Mouse (Mus musculus) MEL (cell line): ENCODE data around the gene Tbl1x. TPM values are rescaled to one million over a fixed set of nuclear protein-coding genes. Genes with fewer than 3 reads are reported as not detected.

Experiments
- DNase-seq: peaks from one replicate; pipeline ENCODE4 v3.0.0; 2011; ENCODE audit warnings: low read depth, low spot score
- H3K27ac ChIP-seq: 2 replicates; pipeline ENCODE4 v1.5.1; 2012; ENCODE audit warnings: low read depth, mild to moderate bottlenecking, control low read depth, low read length, moderate library complexity; ENCODE audit not compliant: control insufficient read depth
- H3K27me3 ChIP-seq, 2 experiments: fragments of 150-350 bp in 1 of 2; sonication (generic) in 1 of 2; 2 replicates each; pipeline ENCODE4 v1.6.1; 2012; ENCODE audit warnings: low read length in 2 of 2, mild to moderate bottlenecking in 2 of 2, improper control_type of control experiment in 1 of 2, moderate library complexity in 1 of 2; ENCODE audit not compliant: insufficient read depth in 2 of 2, control insufficient read depth in 1 of 2
- H3K36me3 ChIP-seq, 2 experiments: 2 replicates each; pipeline ENCODE4 v1.6.1; 2012 to 2014; ENCODE audit warnings: low read length in 2 of 2, improper control_type of control experiment in 1 of 2, inconsistent platforms in 1 of 2, mild to moderate bottlenecking in 1 of 2; ENCODE audit not compliant: insufficient read depth in 2 of 2, control insufficient read depth in 1 of 2
- H3K4me1 ChIP-seq, 2 experiments: fragments of 150-350 bp in 1 of 2; sonication (generic) in 1 of 2; 2 replicates each; pipeline ENCODE4 v1.6.1; 2012; ENCODE audit warnings: low read length in 2 of 2, improper control_type of control experiment in 1 of 2, mild to moderate bottlenecking in 1 of 2; ENCODE audit not compliant: insufficient read depth in 2 of 2, control insufficient read depth in 1 of 2
- H3K4me3 ChIP-seq, 2 experiments: fragments of 150-350 bp in 1 of 2; sonication (generic) in 1 of 2; 2 replicates each; pipeline ENCODE4 v1.5.1; 2012; ENCODE audit warnings: low read depth in 2 of 2, low read length in 2 of 2, mild to moderate bottlenecking in 2 of 2, moderate library complexity in 2 of 2, control low read depth in 1 of 2, improper control_type of control experiment in 1 of 2; ENCODE audit not compliant: control insufficient read depth in 1 of 2, insufficient read depth in 1 of 2
- H3K79me2 ChIP-seq: 2 replicates; pipeline ENCODE4 v1.6.1; 2012; ENCODE audit warnings: mild to moderate bottlenecking, low read length, moderate library complexity; ENCODE audit not compliant: control insufficient read depth, poor library complexity, insufficient read depth
- H3K9ac ChIP-seq: 2 replicates; pipeline ENCODE4 v1.6.1; 2012; ENCODE audit warnings: low read depth, mild to moderate bottlenecking, control low read depth, low read length, moderate library complexity; ENCODE audit not compliant: control insufficient read depth, poor library complexity, severe bottlenecking
- H3K9me3 ChIP-seq: fragments of 150-350 bp; sonication (generic); replicated peaks from 2 replicates; pipeline ENCODE4 v1.6.1; 2012; ENCODE audit warnings: mild to moderate bottlenecking, low read length, improper control_type of control experiment, moderate library complexity; ENCODE audit not compliant: insufficient read depth
- CHD1 ChIP-seq: IDR thresholded peaks from 2 replicates; pipeline ENCODE4 v1.6.1; 2012; ENCODE audit warnings: low read depth, mild to moderate bottlenecking, inconsistent platforms, low read length, improper control_type of control experiment
- CTCF ChIP-seq, 3 experiments: IDR thresholded peaks in 2 of 3; conservative IDR thresholded peaks in 1 of 3; 2 replicates each; pipeline ENCODE4 v1.5.1; 2011 to 2012; ENCODE audit warnings: low read length in 3 of 3, low read depth in 2 of 3, mild to moderate bottlenecking in 2 of 3, improper control_type of control experiment in 1 of 3, inconsistent platforms in 1 of 3, mixed read lengths in 1 of 3, moderate library complexity in 1 of 3; ENCODE audit not compliant: control insufficient read depth in 1 of 3, insufficient read depth in 1 of 3, poor library complexity in 1 of 3, severe bottlenecking in 1 of 3
- E2F4 ChIP-seq: IDR thresholded peaks from 2 replicates; pipeline ENCODE4 v1.6.1; 2011; ENCODE audit warnings: low read depth, low read length, improper control_type of control experiment, borderline replicate concordance
- ELF1 ChIP-seq: IDR thresholded peaks from 2 replicates; pipeline ENCODE4 v1.6.1; 2014; ENCODE audit warnings: low read depth, mild to moderate bottlenecking, inconsistent platforms, low read length, improper control_type of control experiment, moderate library complexity
- ETS1 ChIP-seq: IDR thresholded peaks from 2 replicates; pipeline ENCODE4 v1.6.1; 2012; ENCODE audit warnings: low read depth, mild to moderate bottlenecking, inconsistent platforms, low read length, improper control_type of control experiment, moderate library complexity
- GATA1 ChIP-seq: IDR thresholded peaks from 2 replicates; pipeline ENCODE4 v1.6.1; 2011; ENCODE audit warnings: low read depth, low read length, improper control_type of control experiment
- MAFK ChIP-seq: IDR thresholded peaks from 2 replicates; pipeline ENCODE4 v1.6.1; 2011; ENCODE audit warnings: low read depth, mild to moderate bottlenecking, low read length, improper control_type of control experiment, borderline replicate concordance
- MAX ChIP-seq: IDR thresholded peaks from 2 replicates; pipeline ENCODE4 v1.6.1; 2011; ENCODE audit warnings: low read length, improper control_type of control experiment
- MEF2A ChIP-seq: IDR thresholded peaks from 2 replicates; pipeline ENCODE4 v1.6.1; 2014; ENCODE audit warnings: low read depth, mild to moderate bottlenecking, inconsistent platforms, low read length, improper control_type of control experiment; ENCODE audit not compliant: poor library complexity, insufficient replicate concordance, severe bottlenecking; ENCODE audit errors: extremely low read depth
- MXI1 ChIP-seq: IDR thresholded peaks from 2 replicates; pipeline ENCODE4 v1.6.1; 2011; ENCODE audit warnings: mild to moderate bottlenecking, low read depth, low read length, improper control_type of control experiment
- MYC ChIP-seq: IDR thresholded peaks from 2 replicates; pipeline ENCODE4 v1.6.1; 2011; ENCODE audit warnings: low read depth, mild to moderate bottlenecking, low read length, improper control_type of control experiment, moderate library complexity
- NRF1 ChIP-seq: IDR thresholded peaks from 2 replicates; pipeline ENCODE4 v1.6.1; 2014; ENCODE audit warnings: low read depth, mild to moderate bottlenecking, inconsistent platforms, low read length, improper control_type of control experiment, moderate library complexity; ENCODE audit not compliant: poor library complexity, insufficient read depth, severe bottlenecking
- POLR2A ChIP-seq, 2 experiments: IDR thresholded peaks; 2 replicates each; pipeline ENCODE4 v1.6.1; 2011 to 2012; ENCODE audit warnings: low read length in 2 of 2, mild to moderate bottlenecking in 2 of 2, control low read depth in 1 of 2, improper control_type of control experiment in 1 of 2, low read depth in 1 of 2, moderate library complexity in 1 of 2; ENCODE audit not compliant: control insufficient read depth in 1 of 2, insufficient read depth in 1 of 2, poor library complexity in 1 of 2
- POLR2AphosphoS2 ChIP-seq: IDR thresholded peaks from 2 replicates; pipeline ENCODE4 v1.6.1; 2011; ENCODE audit warnings: low read length, improper control_type of control experiment
- RAD21 ChIP-seq: IDR thresholded peaks from 2 replicates; pipeline ENCODE4 v1.6.1; 2011; ENCODE audit warnings: mild to moderate bottlenecking, low read depth, low read length, improper control_type of control experiment
- RCOR1 ChIP-seq: IDR thresholded peaks from 2 replicates; pipeline ENCODE4 v1.6.1; 2012; ENCODE audit warnings: low read depth, mild to moderate bottlenecking, inconsistent platforms, low read length, improper control_type of control experiment
- SMC3 ChIP-seq: IDR thresholded peaks from 2 replicates; pipeline ENCODE4 v1.6.1; 2011; ENCODE audit warnings: low read depth, low read length, improper control_type of control experiment
- TAL1 ChIP-seq: IDR thresholded peaks from 2 replicates; pipeline ENCODE4 v1.6.1; 2012; ENCODE audit warnings: mild to moderate bottlenecking, inconsistent platforms, low read length, moderate library complexity, mixed read lengths
- TBP ChIP-seq: IDR thresholded peaks from 2 replicates; pipeline ENCODE4 v1.8.0; 2011; ENCODE audit warnings: low read depth, low read length, improper control_type of control experiment
- TCF12 ChIP-seq: IDR thresholded peaks from 2 replicates; pipeline ENCODE4 v1.6.1; 2014; ENCODE audit warnings: low read depth, mild to moderate bottlenecking, inconsistent platforms, low read length, improper control_type of control experiment, moderate library complexity
- USF1 ChIP-seq: IDR thresholded peaks from 2 replicates; pipeline ENCODE4 v1.6.1; 2014; ENCODE audit warnings: low read depth, mild to moderate bottlenecking, inconsistent platforms, low read length, improper control_type of control experiment, moderate library complexity
- USF2 ChIP-seq, 2 experiments: IDR thresholded peaks; 2 replicates each; pipeline ENCODE4 v1.6.1; 2011 to 2012; ENCODE audit warnings: improper control_type of control experiment in 2 of 2, low read length in 2 of 2, borderline replicate concordance in 1 of 2, inconsistent platforms in 1 of 2, low read depth in 1 of 2, mild to moderate bottlenecking in 1 of 2; ENCODE audit not compliant: insufficient read depth in 1 of 2
- ZKSCAN1 ChIP-seq: IDR thresholded peaks from 2 replicates; pipeline ENCODE4 v1.6.1; 2012; ENCODE audit warnings: low read depth, mild to moderate bottlenecking, inconsistent platforms, low read length, improper control_type of control experiment, moderate library complexity
- polyA plus RNA-seq, 2 experiments: library from polyadenylated mRNA; stranded (reverse) in 1 of 2; unstranded in 1 of 2; fragments of >175 nt in 1 of 2; fragments of >200 nt in 1 of 2; gene quantifications; 2 replicates each; pipeline versions ENCODE4 v1.2.1 to v1.2.4; 2012; ENCODE audit warnings: low replicate concordance in 2 of 2, low read depth in 1 of 2; ENCODE audit not compliant: insufficient read length in 2 of 2, insufficient read depth in 1 of 2, missing spikeins in 1 of 2
- total RNA-seq: library from RNA; depleted of rRNA; stranded (reverse); fragments of 300-350 nt; gene quantifications from 2 replicates; pipeline ENCODE4 v1.2.3, GENCODE M21; 2012

Tbl1x gene
- total and polyA plus RNA-seq, 3 experiments: 17.1 to 42.5 (median 27.6) TPM

DNA sequence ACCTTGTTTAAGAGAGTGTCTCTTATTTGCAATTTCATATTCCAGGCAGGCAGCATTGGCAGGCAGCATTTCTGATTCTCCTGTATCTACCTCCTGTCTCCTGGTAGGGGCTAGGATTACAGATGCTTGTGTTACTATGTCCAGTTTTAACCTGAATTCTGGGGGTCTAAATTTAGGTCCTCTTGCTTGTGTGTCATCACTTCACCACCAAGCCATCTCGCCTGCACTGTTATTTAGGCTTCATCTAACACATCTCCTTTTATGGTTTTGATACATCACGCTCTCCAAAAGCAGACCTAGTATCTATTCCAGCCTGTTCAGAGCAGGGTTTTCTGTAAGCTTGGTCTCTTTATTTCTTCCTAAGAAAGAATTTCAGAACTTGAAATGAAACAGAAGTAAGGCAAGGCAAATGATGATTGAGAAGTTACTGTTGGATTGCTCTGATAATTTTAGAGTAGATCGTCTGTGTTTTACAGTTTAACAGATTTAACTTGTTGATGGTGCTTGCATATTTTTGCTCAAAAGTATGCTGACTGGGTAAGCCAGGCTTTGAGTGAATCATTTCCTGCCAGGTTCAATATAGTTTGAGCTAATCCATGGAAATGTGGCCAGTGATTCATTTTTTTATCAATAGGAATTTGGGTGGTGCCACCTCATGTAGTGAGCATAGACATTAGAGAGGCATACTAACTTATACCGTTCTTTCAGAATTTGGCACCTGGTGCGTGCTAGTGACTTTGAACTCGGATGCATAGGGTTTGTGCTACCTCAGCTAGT lies 106.7 kb downstream of the Tbl1x start:
- H3K79me2 ChIP-seq: peaks cover 2% of the 10 kb centered on the region; the same call in 1 of the 2 replicates
- no peaks in the 10 kb centered on the region for H3K27me3 ChIP-seq
- no peak overlapping the region for H3K27ac ChIP-seq
- TF ChIP-seq NRF1 (no peak), USF2 (IDR thresholded peaks at IDR 0.05; ENCODE audit: borderline replicate concordance in 1 of 2, insufficient read depth in 1 of 2, low read depth in 1 of 2, low read length in 2 of 2) (no peak), MAX (no peak), CTCF (IDR thresholded peaks at IDR 0.05 in 2 of 3, conservative IDR thresholded peaks at IDR 0.05 in 1 of 3; ENCODE audit: control insufficient read depth in 1 of 3, insufficient read depth in 1 of 3, low read depth in 2 of 3, low read length in 3 of 3, poor library complexity in 1 of 3, severe bottlenecking in 1 of 3) (no peak), ZKSCAN1 (no peak), RCOR1 (no peak), CHD1 (no peak), ETS1 (no peak), MAFK (no peak), USF1 (no peak), TAL1 (no peak), TBP (no peak), TCF12 (no peak), SMC3 (no peak)
- TF ChIP-seq, all 39 proteins: peak for 0
- Histone ChIP-seq H3K4me3 (no peak overlapping the region), H3K9ac (no peak overlapping the region), H3K36me3 (no peaks in the 10 kb centered on the region), H3K9me3 (no peaks in the 10 kb centered on the region), H3K4me1 (no peaks in the 10 kb centered on the region)
- no peak for DNase-seq

DNA sequence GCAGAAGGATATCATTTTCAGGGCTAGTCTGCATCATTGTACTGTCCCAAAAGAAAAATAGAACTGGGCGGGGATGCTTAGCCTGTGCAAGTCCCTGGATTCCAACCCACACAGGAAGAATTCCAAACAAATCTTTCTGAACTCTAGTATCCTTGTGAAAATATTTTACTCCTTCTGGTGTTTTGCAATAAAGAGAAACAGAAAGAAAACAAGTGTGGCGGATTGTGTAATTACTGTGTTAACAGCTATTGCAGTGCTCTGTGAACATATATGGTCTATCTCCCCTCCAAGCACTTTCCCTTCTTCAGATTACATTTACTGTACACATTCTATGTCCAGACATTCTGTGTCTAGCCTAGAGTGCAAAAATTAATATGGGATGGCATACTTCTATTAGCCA lies 119.6 kb downstream of the Tbl1x start:
- TF ChIP-seq ETS1 (no peak), E2F4 (no peak), MXI1 (no peak), MEF2A (no peak), POLR2AphosphoS2 (no peak), ELF1 (no peak), GATA1 (no peak), SMC3 (no peak), POLR2A (IDR thresholded peaks at IDR 0.05; ENCODE audit: control insufficient read depth in 1 of 2, insufficient read depth in 1 of 2, low read depth in 1 of 2, low read length in 2 of 2, poor library complexity in 1 of 2) (no peak), RCOR1 (no peak), MYC (no peak), RAD21 (no peak), CHD1 (no peak), ZKSCAN1 (no peak)
- Histone ChIP-seq H3K79me2 (no peaks in the 10 kb centered on the region; the same call in 1 of the 2 replicates), H3K9me3 (no peaks in the 10 kb centered on the region), H3K36me3 (no peaks in the 10 kb centered on the region), H3K4me3 (no peak overlapping the region), H3K27me3 (no peaks in the 10 kb centered on the region), H3K27ac (no peak overlapping the region), H3K4me1 (no peaks in the 10 kb centered on the region), H3K9ac (no peak overlapping the region)
- no peak for DNase-seq
